Mouse (Mus musculus): ENCODE measurements at regions not wholly inside any gene's neighbourhood (a gene's known extent, or its start where the extent isn't known, plus 50 kb on each side); places are given as distances from the start of the nearest gene placed in this dataset.

GRCm38 (mm10) chr16:66017040-66017439 is 202.0 kb downstream of the Vgll3 start:
- WGBS = 70% methylated on average over 2 of the region's 2 CpGs
- H3K4me3 ChIP-seq = no peak overlapping the region
- H3K9me3 ChIP-seq = no peaks in the 10 kb centered on the region

GRCm38 (mm10) chr16:66023397-66023796 is 208.3 kb downstream of the Vgll3 start:
- WGBS = 44% methylated on average over 2 of the region's 2 CpGs
- H3K9ac ChIP-seq = no peak overlapping the region
- no peaks in the 10 kb centered on the region for H3K36me3 ChIP-seq
- no peak overlapping the region for H3K27ac ChIP-seq
- ATAC-seq (ENCODE audit: borderline replicate concordance, extremely low read depth, low FRiP score, low TSS enrichment) = no peak
- H3K9me3 ChIP-seq = no peaks in the 10 kb centered on the region
- no peak overlapping the region for H3K4me3 ChIP-seq
- no peak overlapping the region for H3K4me2 ChIP-seq
- no peaks in the 10 kb centered on the region for H3K4me1 ChIP-seq
- no peaks in the 10 kb centered on the region for H3K27me3 ChIP-seq

More at GRCm38 (mm10) chr16:66017040-66017439, 202.0 kb downstream of the Vgll3 start:
- ATAC-seq (ENCODE audit: borderline replicate concordance, extremely low read depth, low FRiP score, low TSS enrichment) = no peak
- Histone ChIP-seq H3K4me2 (no peak overlapping the region), H3K27me3 (no peaks in the 10 kb centered on the region), H3K27ac (no peak overlapping the region), H3K4me1 (no peaks in the 10 kb centered on the region), H3K9ac (no peak overlapping the region), H3K36me3 (no peaks in the 10 kb centered on the region)

All from lung, embryonic 15.5 days (tissue).